Mouse (Mus musculus): ENCODE measurements around the gene Ccdc154.
"Not testable (repeated sequence)": the region's sequence is repeated elsewhere in the genome, so short reads cannot be mapped to it uniquely, and the experiment has no call there.

Ccdc154 gene

GRCm38 (mm10) chr17:25162161-25162560 is at the start of gene Ccdc154:
TSS of gene Ccdc154 (plus strand) at chr17:25162461.
- DNase-seq: no peak

DNA sequence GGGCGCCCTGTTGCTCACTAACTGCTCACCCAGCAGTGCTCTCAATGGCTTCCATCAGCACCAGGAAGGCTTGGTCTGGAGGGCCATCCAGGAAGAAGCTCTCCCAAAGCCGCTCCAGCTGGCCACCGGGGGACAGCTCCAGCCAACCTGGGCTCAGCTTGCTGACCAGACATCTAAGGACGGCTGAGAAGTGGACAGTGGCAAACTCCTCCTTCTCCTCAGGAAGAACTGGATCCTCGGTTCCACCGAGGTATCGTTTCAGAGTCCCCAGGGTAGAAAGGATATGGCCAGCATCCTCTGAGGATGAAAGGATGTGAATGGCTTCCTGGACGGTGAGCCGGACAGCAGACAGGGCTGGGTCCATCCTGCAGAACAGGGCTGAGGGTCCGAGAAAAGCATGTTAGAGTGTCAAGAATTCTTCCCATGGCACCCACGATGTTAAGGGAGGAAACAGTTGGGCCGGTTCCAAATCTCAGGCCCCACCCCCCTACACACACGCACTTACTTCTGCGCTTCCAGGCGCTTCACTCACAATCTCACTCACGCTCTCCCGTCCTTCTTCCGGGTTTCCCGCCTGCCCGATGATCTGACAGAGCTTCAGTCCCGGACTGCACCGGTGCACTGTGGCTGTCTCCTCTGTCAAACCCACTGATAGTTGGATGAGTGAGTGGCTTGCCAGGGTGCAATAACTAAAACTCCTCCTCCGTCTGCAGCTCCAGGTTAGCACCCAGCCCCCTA is 47.2 kb upstream of the Ccdc154 start:
- no peak for DNase-seq

DNA sequence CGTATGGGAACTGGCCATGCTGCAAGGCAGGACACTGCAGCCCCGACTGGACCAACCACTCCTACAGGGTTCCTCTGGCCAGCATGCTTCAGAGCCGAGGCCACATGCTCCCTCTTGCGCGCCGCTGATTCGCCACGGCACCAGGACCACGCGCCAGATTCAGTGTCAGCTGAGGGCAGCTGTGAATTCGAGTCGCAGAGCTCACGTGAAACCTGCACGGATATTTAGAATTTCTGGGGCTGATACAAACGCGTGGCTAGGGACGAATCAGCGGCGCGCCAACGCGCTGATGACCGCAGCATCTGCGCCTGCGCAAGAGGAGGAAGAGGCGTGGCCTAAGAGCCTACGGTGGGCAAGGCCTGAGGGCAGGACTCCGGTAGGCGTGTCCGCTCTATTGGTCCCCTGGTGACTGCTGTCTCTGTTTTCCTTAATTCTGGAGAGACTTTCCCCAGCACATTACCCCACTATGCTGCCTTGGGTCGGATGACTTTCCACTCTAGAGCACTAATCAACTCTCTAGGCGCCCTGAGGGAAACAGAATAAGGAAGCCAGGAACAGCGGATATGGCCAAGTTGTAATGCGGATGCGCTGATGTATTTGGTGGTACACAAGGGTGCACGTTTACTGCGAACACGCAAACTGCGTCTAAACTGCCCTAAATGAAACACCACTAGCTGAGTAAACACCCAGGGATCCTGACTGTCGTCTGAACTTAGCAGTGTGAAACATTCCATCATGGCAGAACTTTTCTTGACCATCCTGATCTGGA is 46.4 kb upstream of the Ccdc154 start, which contains the start of gene Telo2:
Telo2 (minus strand) TSS at position 304 of the 769 bp plus-strand sequence.
- DNase-seq: peak; percentile 93 to 96

DNA sequence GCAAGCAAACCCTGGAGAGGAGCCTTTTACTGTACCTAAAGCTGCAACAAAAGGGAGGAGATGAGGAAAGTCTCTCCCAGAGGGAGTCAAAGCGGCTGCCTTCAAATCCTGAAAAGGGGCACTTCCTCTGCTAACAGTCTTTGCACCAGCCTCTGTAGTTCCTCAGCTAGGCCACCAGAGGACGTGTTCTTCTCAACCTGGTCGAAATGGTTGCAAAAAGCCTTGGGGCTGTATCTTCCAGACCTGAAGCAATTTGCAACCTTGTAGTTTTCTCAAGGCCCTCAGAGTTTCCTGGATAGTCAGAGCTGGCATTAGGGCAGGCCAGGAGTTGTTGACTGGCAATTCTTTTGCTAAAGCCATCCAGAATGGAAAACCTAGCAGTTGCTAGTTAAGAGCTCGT is 45.0 kb upstream of the Ccdc154 start:
- no peak for DNase-seq

DNA sequence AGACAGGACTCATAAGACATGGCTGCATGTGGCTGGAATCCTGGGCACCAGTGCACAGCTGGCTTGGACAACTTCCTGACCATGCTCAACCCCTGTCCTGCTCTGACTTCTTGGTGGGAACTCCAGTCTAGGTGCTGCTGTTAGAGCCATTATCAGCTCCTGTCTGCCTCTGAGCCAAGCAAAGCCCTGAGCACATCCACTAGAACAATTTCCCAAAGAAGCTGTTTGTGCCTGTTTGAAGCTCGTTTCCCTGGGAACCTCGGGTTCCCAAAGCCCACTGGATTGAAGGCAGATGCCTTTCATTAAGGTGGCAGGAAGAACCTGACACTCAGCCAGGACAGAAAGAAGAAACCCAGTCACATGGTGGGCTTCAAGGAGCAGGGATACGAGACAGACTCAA is 41.9 kb upstream of the Ccdc154 start, which contains the start of gene Ptx4:
Ptx4 (plus strand) TSS at position 355 of the 400 bp plus-strand sequence.
- DNase-seq: no peak

DNA sequence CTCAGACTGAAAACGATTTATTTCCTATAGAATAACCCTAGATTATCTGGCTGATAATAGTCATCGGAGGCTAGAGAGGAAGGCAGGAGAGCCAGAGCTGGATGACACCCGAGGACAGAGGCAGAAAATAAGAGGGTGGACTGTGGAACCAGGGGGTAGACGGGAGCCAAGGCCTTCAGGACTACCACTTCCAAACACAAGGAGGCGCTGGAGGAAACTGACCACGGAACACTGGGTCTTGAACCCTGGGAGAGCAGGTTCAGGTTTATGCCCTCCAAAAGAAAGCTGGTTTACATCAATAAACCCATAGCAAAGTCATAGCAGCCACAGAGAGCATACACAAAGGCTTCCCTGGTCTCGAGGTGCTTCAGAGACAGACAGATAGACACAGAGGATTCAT is 38.3 kb upstream of the Ccdc154 start:
- no peak for DNase-seq

DNA sequence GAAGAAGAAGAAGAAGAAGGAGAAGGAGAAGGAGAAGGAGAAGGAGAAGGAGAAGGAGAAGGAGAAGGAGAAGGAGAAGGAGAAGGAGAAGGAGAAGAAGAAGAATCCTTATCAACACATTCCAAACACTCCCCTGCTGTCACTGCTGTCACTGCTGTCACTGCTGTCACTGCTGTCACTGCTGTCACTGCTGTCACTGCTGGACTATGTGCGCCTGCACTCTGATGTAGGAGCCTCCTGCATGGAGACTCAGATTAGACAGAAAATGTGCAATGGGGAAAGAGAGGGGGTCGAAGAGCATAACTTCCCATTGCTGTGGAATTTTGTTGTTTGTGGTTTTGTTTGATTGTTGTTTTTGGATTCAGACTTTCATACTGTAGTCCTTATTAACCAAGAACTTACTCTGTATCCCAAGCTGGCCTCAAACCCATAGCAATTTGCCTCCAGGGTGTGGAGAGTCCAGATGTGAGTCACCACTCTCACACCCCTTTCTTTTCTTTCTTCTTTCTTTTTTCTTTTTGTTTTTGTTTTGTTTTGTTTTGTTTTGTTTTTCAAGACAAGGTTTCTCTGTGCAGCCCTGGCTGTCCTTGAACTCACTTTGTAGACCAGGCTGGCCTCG is 36.7 kb upstream of the Ccdc154 start:
- DNase-seq: not testable (repeated sequence)

DNA sequence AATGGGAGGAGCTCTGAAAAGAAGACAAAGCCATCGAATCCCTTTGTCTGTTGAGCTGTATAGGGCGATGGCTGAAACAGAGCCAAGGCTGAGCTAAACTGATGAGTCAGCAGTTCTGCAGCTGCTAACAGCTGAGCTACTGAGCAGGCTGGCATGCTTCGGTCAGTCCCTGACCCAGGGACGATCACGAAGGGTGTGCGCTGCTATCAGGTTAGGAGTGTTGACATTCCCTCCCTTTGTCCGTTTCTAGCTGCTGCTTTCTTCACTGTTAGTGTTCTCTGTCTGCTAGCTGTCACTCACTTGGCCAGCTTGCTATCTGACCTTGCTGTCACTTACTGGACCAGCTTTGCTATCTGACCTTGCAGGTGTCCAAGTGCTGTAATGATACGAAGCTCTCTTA is 35.2 kb upstream of the Ccdc154 start:
- no peak for DNase-seq

GRCm38 (mm10) chr17:25127681-25128080 is 34.6 kb upstream of the Ccdc154 start:
- no peak for DNase-seq

DNA sequence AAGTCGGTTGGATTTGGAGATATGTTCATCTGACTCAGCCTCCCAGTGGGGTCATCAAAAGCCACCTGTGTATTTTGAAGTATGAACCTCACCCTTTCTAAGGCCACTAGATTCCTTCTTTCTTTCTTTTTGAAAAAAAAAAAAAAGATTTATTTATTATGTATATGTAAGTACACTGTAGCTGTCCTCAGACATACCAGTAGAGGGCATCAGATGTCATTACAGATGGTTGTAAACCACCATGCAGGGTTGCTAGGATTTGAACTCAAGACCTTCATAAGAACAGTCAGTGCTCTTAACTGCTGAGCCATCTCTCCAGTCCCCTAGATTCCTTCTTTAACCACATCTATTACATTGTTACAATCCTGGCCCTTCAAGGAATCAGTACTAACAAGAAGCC is 32.2 kb upstream of the Ccdc154 start:
- DNase-seq: no peak

DNA sequence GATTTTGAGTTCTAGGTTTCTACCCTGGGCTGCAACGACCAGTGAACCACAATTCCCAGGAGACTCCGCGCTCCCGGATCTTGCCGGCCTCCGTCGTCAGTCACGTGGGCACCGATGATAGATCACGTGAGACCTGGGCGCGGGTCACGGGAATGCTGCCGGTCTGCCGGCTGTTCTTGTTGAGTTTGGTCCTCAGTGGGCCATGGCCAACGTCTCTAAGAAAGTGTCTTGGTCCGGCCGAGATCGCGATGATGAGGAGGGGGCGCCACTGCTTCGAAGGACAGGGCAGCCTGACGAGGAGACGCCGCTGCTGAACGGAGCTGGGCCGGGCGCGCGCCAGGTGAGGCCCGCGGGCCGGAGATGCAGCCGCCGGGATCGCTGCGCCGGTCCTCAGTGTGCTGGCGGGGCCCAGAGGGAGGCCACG is 29.0 kb upstream of the Ccdc154 start, which contains the start of gene Clcn7:
Clcn7 (plus strand) TSS at position 117 of the 424 bp plus-strand sequence.
- peak; percentile 94 for DNase-seq

GRCm38 (mm10) chr17:25135622-25136021 is 26.6 kb upstream of the Ccdc154 start:
- no peak for DNase-seq

GRCm38 (mm10) chr17:25138803-25139202 is 23.5 kb upstream of the Ccdc154 start:
- no peak for DNase-seq

GRCm38 (mm10) chr17:25139960-25140359 is 22.3 kb upstream of the Ccdc154 start:
- no peak for DNase-seq

GRCm38 (mm10) chr17:25163387-25163786 is 1.1 kb downstream of the Ccdc154 start:
- DNase-seq: no peak

GRCm38 (mm10) chr17:25164770-25165169 is 2.5 kb downstream of the Ccdc154 start:
- no peak for DNase-seq

DNA sequence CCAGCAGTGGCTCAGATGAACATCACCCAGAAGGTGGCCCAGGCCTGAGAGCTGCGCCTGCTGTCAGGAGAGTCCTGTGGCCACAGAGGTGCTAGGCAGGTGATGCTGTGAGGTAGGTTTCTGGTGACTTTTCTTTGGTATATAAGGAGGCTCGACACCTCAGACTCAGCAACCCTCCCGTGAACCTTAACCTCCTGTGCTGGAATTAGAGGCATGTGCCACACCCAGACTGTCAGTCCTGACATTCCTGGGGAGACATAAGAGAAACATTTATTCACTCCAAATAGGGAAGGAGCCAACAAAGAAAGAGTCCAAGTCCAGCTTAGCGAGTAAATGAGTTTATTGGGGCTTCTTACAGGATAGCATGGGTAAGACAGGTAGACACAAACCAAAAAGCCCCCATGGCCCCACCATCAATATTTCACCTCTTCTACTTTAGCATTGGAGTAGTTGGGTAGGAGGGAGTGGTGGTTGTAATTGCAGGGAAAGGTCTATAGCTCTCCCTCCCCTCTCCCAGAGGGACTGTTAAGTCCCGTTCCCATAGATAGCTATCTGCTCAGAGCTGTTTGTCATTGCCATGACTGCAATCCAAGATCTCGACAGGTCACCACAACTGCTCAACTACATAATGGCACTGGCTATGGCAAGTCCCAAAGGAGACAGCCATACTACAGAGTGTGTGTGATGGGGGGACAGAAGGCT is 3.9 kb downstream of the Ccdc154 start:
- DNase-seq: no peak

- DNase-seq: no peak
Measured at GRCm38 (mm10) chr17:25169706-25170105, 7.4 kb downstream of the Ccdc154 start.

DNA sequence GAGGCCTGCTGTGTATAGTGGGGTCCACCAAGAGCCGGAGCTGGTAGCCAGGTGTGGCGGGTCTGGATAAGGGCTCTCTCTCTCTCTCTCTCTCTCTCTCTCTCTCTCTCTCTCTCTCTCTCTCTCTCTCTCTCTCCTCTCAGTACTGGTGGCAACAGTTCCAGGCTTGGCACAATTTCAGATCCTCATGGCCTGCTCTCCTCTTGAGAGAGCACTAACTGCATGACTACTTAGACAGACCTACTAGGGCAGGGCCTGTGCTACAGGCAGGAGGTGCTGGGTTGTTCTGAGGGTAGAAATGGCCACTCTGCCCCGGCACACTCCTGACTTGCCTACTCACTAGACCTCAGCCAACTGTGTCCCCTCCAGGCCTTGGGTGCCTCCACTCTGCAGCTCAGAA is 10.3 kb downstream of the Ccdc154 start:
- DNase-seq: peak; percentile 49 to 63

GRCm38 (mm10) chr17:25175411-25175810 is 13.2 kb downstream of the Ccdc154 start, which contains the start of gene Gm38655:
TSS of gene Gm38655 (minus strand) at chr17:25175471.
- DNase-seq: peak; percentile 68 to 80

DNA sequence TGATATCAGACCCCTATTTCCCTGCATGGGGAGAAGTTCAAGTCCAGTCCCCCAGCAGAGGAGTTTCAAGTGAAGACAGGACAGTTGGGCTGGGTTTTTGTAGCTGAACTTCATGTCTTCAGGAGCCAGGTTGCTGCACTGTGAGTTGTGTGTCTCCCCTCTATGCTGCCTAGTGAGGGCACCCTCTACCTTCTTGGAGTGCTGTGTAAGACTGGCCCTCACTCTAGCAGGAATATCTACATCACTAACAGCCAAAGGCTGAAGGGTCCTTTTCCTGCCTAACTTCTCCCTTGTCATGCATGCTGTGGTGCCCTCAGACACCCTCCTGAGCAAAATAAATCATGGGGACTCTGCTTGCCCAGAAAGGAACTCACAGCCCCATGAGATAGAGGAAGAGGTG is 21.0 kb downstream of the Ccdc154 start:
- DNase-seq: no peak

DNA sequence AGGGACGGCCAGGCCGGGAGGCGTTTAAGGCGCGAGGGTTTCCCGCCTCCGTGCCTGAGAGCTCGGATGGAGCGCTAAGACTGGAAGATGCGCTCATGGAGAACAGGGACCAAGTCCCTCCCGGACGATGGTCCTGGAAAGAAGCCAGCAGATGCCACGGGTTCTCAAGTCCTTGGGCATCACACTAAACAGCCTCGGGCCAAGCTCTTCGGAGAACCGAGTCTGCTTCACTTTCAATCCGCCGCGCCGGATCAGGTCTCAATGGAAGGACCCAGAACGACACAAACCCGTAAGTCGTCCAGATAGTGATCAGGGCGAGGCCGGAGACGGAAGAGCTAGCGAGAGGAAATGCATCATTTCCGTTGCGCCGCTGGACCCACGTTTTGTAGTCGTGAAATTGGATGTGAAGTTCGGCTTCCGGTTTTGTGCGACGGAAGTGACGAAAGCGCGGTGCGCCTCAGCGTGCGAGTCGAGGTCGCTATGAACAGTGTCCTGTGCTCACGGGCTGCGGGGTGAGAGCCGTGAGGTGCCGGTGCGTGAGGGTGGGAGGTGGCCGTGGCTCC is 21.9 kb downstream of the Ccdc154 start, which contains the start of gene BC003965:
BC003965 (plus strand) TSS at position 426 of the 563 bp plus-strand sequence.
- peak; percentile 97 for DNase-seq
